Mouse (Mus musculus) urinary bladder, postnatal 36 days (tissue): ENCODE measurements at regions not wholly inside any gene's neighbourhood (a gene's known extent, or its start where the extent isn't known, plus 50 kb on each side); places are given as distances from the start of the nearest gene placed in this dataset.
A peak's percentile ranks its signal among the peaks of the same experiment; 100 is the strongest.

Experiments
- DNase-seq, 2 experiments: peaks; one replicate each; pipeline ENCODE4 v3.0.0; 2022; ENCODE audit warnings: low spot score in 2 of 2, mixed read lengths in 1 of 2

GRCm38 (mm10) chr3:133834459-133834858 is 289.5 kb upstream of the Tet2 start:
- no peak for DNase-seq

GRCm38 (mm10) chr3:133846301-133846700 is 301.4 kb upstream of the Tet2 start:
- DNase-seq = no peak

- no peak for DNase-seq
Measured at GRCm38 (mm10) chr3:133874383-133874782, 329.4 kb upstream of the Tet2 start.

GRCm38 (mm10) chr3:133876439-133877072 is 331.6 kb upstream of the Tet2 start:
- DNase-seq = peak; percentile 52 to 61

GRCm38 (mm10) chr3:133877310-133877709 is 332.4 kb upstream of the Tet2 start:
- no peak for DNase-seq

GRCm38 (mm10) chr3:133880626-133881025 is 335.7 kb upstream of the Tet2 start:
- DNase-seq = no peak

GRCm38 (mm10) chr3:133901931-133902330 is 334.4 kb upstream of the Cxxc4 start:
- no peak for DNase-seq

- DNase-seq = no peak
Measured at GRCm38 (mm10) chr3:133922200-133922599, 314.1 kb upstream of the Cxxc4 start.

GRCm38 (mm10) chr3:133965322-133965721 is 271.0 kb upstream of the Cxxc4 start:
- no peak for DNase-seq

- DNase-seq = no peak
Measured at GRCm38 (mm10) chr3:133968176-133968575, 268.1 kb upstream of the Cxxc4 start.

GRCm38 (mm10) chr3:133972774-133973173 is 263.5 kb upstream of the Cxxc4 start:
- no peak for DNase-seq

GRCm38 (mm10) chr3:133987681-133988080 is 248.6 kb upstream of the Cxxc4 start:
- DNase-seq = no peak

- no peak for DNase-seq
Measured at GRCm38 (mm10) chr3:133993971-133994370, 242.3 kb upstream of the Cxxc4 start.

- DNase-seq = no peak
Measured at GRCm38 (mm10) chr3:133999965-134000364, 236.3 kb upstream of the Cxxc4 start.

GRCm38 (mm10) chr3:134000595-134000994 is 235.7 kb upstream of the Cxxc4 start:
- no peak for DNase-seq

- DNase-seq = no peak
Measured at GRCm38 (mm10) chr3:134014805-134015204, 221.5 kb upstream of the Cxxc4 start.

- DNase-seq = no peak
Measured at GRCm38 (mm10) chr3:134015412-134015811, 220.9 kb upstream of the Cxxc4 start.

GRCm38 (mm10) chr3:134033862-134034261 is 202.4 kb upstream of the Cxxc4 start:
- DNase-seq = peak; percentile 25 to 30

- DNase-seq = no peak
Measured at GRCm38 (mm10) chr3:134036310-134036934, 199.9 kb upstream of the Cxxc4 start.

GRCm38 (mm10) chr3:134050649-134051048 is 185.6 kb upstream of the Cxxc4 start:
- no peak for DNase-seq

GRCm38 (mm10) chr3:134082461-134082860 is 153.8 kb upstream of the Cxxc4 start:
- no peak for DNase-seq

GRCm38 (mm10) chr3:134099471-134100125 is 136.7 kb upstream of the Cxxc4 start:
- DNase-seq = peak; percentile 10 to 36

- DNase-seq = no peak
Measured at GRCm38 (mm10) chr3:134102151-134102738, 134.0 kb upstream of the Cxxc4 start.
